Mouse (Mus musculus) midbrain, embryonic 14.5 days (tissue): Measurements from ENCODE around the gene Gm5728. TPM values are rescaled to one million over a fixed set of nuclear protein-coding genes. Genes with fewer than 3 reads are reported as not detected.
"Not testable (repeated sequence)": the region's sequence is repeated elsewhere in the genome, so short reads cannot be mapped to it uniquely, and the experiment has no call there.

Experiments
- ATAC-seq: fragments of 200-750 bp; cut with Nextera tagmentation; 2 replicates; pipeline ENCODE4 v1.8.0; 2017; ENCODE audit warnings: moderate number of reproducible peaks, moderate library complexity; ENCODE audit not compliant: low FRiP score, low TSS enrichment
- DNase-seq: peaks from one replicate; pipeline ENCODE4 v3.0.0-alpha.2; 2015
- H3K27ac ChIP-seq: fragments of 300-500 bp; sonication (generic); replicated peaks from 2 replicates; pipeline ENCODE4 v1.5.1; 2014; ENCODE audit warnings: mild to moderate bottlenecking, low read depth, low read length, moderate library complexity
- H3K27me3 ChIP-seq: fragments of 300-500 bp; sonication (generic); 2 replicates; pipeline ENCODE4 v1.6.1; 2014; ENCODE audit warnings: low read length, control low read depth, mixed read lengths; ENCODE audit not compliant: control insufficient read depth, insufficient read depth
- H3K36me3 ChIP-seq: fragments of 300-500 bp; sonication (generic); 2 replicates; pipeline ENCODE4 v1.6.1; 2014; ENCODE audit warnings: low read length, control low read depth; ENCODE audit not compliant: control insufficient read depth, insufficient read depth
- H3K4me1 ChIP-seq: fragments of 300-500 bp; sonication (generic); 2 replicates; pipeline ENCODE4 v1.6.1; 2014; ENCODE audit warnings: mild to moderate bottlenecking, antibody characterized with exemption, low read length, control low read depth; ENCODE audit not compliant: control insufficient read depth, insufficient read depth
- H3K4me2 ChIP-seq: fragments of 300-500 bp; sonication (generic); 2 replicates; pipeline ENCODE4 v1.6.1; 2014; ENCODE audit warnings: mild to moderate bottlenecking, low read length, moderate library complexity
- H3K4me3 ChIP-seq: fragments of 300-500 bp; sonication (generic); replicated peaks from 2 replicates; pipeline ENCODE4 v1.5.1; 2014; ENCODE audit warnings: low read depth, low read length
- H3K9ac ChIP-seq: fragments of 300-500 bp; sonication (generic); replicated peaks from 2 replicates; pipeline ENCODE4 v1.6.1; 2014; ENCODE audit warnings: mild to moderate bottlenecking, low read length, moderate library complexity
- H3K9me3 ChIP-seq: fragments of 300-500 bp; sonication (generic); 2 replicates; pipeline ENCODE4 v1.6.1; 2016; ENCODE audit warnings: low read length, control low read depth, mixed read lengths; ENCODE audit not compliant: control insufficient read depth
- whole genome bisulfite sequencing: fragments of 180-500 bp; shearing (Covaris S2); extraction: QIAGEN DNeasy Blood & Tissue Kit; methylation state at CpG from one replicate; pipeline ENCODE4 v1.1.7; 2014; 5-methylcytosine and 5-hydroxymethylcytosine counted together
- polyA plus RNA-seq: library from polyadenylated mRNA; unstranded; fragments of >200 nt; fragmentation: Nextera tagmentation; extraction: Ambion mirVana; gene quantifications from 2 replicates; pipeline ENCODE4 v1.2.1, GENCODE M21; 2014

Gm5728 gene
- polyA plus RNA-seq, result not detected in 2 replicates

DNA sequence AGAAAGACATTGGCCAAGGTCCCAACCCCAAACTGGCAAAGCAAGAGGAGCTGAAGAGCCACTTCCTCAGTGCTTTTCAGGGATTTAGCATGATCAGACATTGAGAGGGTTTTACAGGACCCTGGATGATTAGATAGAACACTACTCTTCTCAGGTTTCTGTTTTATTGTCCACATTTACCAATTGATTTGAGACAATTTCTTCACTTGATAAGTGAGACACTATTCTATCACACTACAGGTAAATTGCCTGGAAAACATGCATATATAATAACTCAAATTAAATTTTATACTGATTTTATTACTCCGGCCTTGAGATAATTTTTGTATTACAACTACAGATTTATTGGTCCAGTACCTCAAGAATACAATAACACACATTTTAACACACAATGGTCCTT, at the start of gene Gm5728:
TSS of gene Gm5728 (minus strand) at position 101 of the 400 bp plus-strand sequence.
- not testable (repeated sequence) for H3K9ac ChIP-seq, H3K9me3 ChIP-seq, H3K27ac ChIP-seq, H3K27me3 ChIP-seq, H3K4me3 ChIP-seq, DNase-seq, H3K4me2 ChIP-seq, H3K4me1 ChIP-seq, H3K36me3 ChIP-seq, ATAC-seq
- WGBS, result no CpG with 5 or more reads among the region's 1 CpGs

DNA sequence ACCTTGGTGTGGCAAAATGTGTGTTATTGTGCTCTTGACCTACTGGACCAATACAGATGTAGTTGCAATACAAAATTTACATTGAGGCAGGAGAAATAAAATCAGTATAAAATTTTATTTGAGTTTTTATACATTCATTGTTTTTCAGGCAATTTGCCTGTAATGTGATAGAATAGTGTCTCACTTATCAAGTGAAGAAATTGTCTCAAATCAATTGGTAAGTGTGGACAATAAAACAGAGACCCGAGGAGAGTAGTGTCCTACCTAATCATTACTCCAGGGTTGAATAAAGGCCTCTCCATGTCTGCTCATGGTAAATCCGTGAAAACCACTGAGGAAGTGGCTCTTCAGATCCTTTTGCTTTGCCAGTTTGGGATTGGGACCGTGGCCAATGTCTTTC, 42.4 kb upstream of the Gm5728 start, which contains the start of gene Vmn1r100:
TSS of gene Vmn1r100 (plus strand) at position 301 of the 400 bp plus-strand sequence.
- H3K9ac ChIP-seq, H3K9me3 ChIP-seq, DNase-seq, H3K4me1 ChIP-seq, ATAC-seq, H3K27me3 ChIP-seq, H3K4me3 ChIP-seq, H3K36me3 ChIP-seq, H3K27ac ChIP-seq, H3K4me2 ChIP-seq: not testable (repeated sequence)
- no CpG with 5 or more reads among the region's 3 CpGs for WGBS

- H3K9ac ChIP-seq, H3K4me2 ChIP-seq, H3K27me3 ChIP-seq, H3K4me3 ChIP-seq, ATAC-seq, DNase-seq, H3K9me3 ChIP-seq, H3K4me1 ChIP-seq, H3K27ac ChIP-seq, H3K36me3 ChIP-seq: not testable (repeated sequence)
- WGBS, result no CpG with 5 or more reads among the region's 2 CpGs
Observed at GRCm38 (mm10) chr7:20333965-20334364, 41.2 kb downstream of the Gm5728 start, which contains the start of gene Gm4133. Gm4133 (minus strand) TSS chr7:20334065.

Other genes with a start within 250 kb of the Gm5728 start
- not detected in 2 replicates for gene Vmn1r93, start 236.3 kb downstream of the Gm5728 start, polyA plus RNA-seq
- gene Vmn1r94, start 207.0 kb downstream of the Gm5728 start, polyA plus RNA-seq, result not detected in 2 replicates
- not detected in 2 replicates for gene Vmn1r95, start 181.7 kb downstream of the Gm5728 start, polyA plus RNA-seq
- gene Gm6164, start 169.8 kb downstream of the Gm5728 start, polyA plus RNA-seq, result not detected in 2 replicates
- gene Gm4498, start 141.6 kb downstream of the Gm5728 start, polyA plus RNA-seq, result not detected in 2 replicates
- not detected in 2 replicates for gene Gm5890, start 112.6 kb downstream of the Gm5728 start, polyA plus RNA-seq
- not detected in 2 replicates for gene Gm4133, start 41.3 kb downstream of the Gm5728 start, polyA plus RNA-seq
- not detected in 2 replicates for gene Vmn1r100, start 42.5 kb upstream of the Gm5728 start, polyA plus RNA-seq
- not detected in 2 replicates for gene Vmn1r101, start 67.2 kb upstream of the Gm5728 start, polyA plus RNA-seq
- gene Gm10670, start 99.5 kb upstream of the Gm5728 start, polyA plus RNA-seq, result not detected in 2 replicates
- gene Vmn1r103, start 135.1 kb upstream of the Gm5728 start, polyA plus RNA-seq, result not detected in 2 replicates
- gene Vmn1r104, start 158.4 kb upstream of the Gm5728 start, polyA plus RNA-seq, result not detected in 2 replicates
- gene Gm5726, start 170.3 kb upstream of the Gm5728 start, polyA plus RNA-seq, result not detected in 2 replicates
- gene Gm4141, start 200.8 kb upstream of the Gm5728 start, polyA plus RNA-seq, result not detected in 2 replicates
- not detected in 2 replicates for gene Gm4513, start 223.6 kb upstream of the Gm5728 start, polyA plus RNA-seq